Mouse (Mus musculus) bone marrow, adult 2 months (tissue): ENCODE results near the gene Gmds. TPM values are rescaled to one million over a fixed set of nuclear protein-coding genes. Genes with fewer than 3 reads are reported as not detected.

Experiments used
- H3K27ac ChIP-seq: fragments of 200-500 bp; 2 replicates; pipeline ENCODE4 v1.5.1; 2012; ENCODE audit warnings: low read depth, mild to moderate bottlenecking, control low read depth, inconsistent platforms, low read length; ENCODE audit not compliant: control insufficient read depth, poor library complexity, insufficient read depth
- H3K4me1 ChIP-seq: fragments of 200-500 bp; 2 replicates; pipeline ENCODE4 v1.6.1; 2011; ENCODE audit warnings: low read length; ENCODE audit not compliant: control insufficient read depth, insufficient read depth
- H3K4me3 ChIP-seq: fragments of 200-500 bp; replicated peaks from 2 replicates; pipeline ENCODE3; 2011; ENCODE audit warnings: mild to moderate bottlenecking, low read depth, low read length, control low read depth; ENCODE audit not compliant: control insufficient read depth
- CTCF ChIP-seq: fragments of 200-500 bp; IDR thresholded peaks from 2 replicates; pipeline ENCODE4 v1.5.1; 2011; ENCODE audit warnings: low read length, control low read depth; ENCODE audit not compliant: control insufficient read depth, insufficient read depth
- POLR2A ChIP-seq: fragments of 200-500 bp; IDR thresholded peaks from 2 replicates; pipeline ENCODE4 v1.6.1; 2011; ENCODE audit warnings: low read depth, mild to moderate bottlenecking, control low read depth, low read length, borderline replicate concordance; ENCODE audit not compliant: control insufficient read depth
- WGBS: fragments of 180-500 bp; shearing (Covaris S2); methylation state at CpG from one replicate; pipeline ENCODE4 v1.1.7; 2018; 5-methylcytosine and 5-hydroxymethylcytosine counted together
- polyA plus RNA-seq: library from polyadenylated mRNA; stranded (reverse); fragments of >200 nt; gene quantifications from 2 replicates; pipeline ENCODE4 v1.2.4, GENCODE M21; 2011; ENCODE audit warnings: low replicate concordance; ENCODE audit not compliant: missing spikeins, insufficient read depth, insufficient read length

Gmds gene
- polyA plus RNA-seq, 1 experiment = 4.8 TPM

- no peak for TF ChIP-seq POLR2A
- Histone ChIP-seq H3K4me1 (no peaks in the 10 kb centered on the region), H3K27ac (no peak overlapping the region), H3K4me3 (no peak overlapping the region)
- 21% methylated on average over 4 of the region's 4 CpGs for WGBS
These were observed 86.3 kb downstream of the Gmds start for GRCm38 (mm10) chr13:32252276-32252675.

- no peak for TF ChIP-seq CTCF
- no peak for TF ChIP-seq POLR2A
These were observed 96.3 kb downstream of the Gmds start for GRCm38 (mm10) chr13:32242200-32242599.

GRCm38 (mm10) chr13:32236269-32236678 lies 102.3 kb downstream of the Gmds start:
- no peaks in the 10 kb centered on the region for H3K4me1 ChIP-seq
- WGBS = 60% methylated on average over 3 of the region's 3 CpGs
- no peak for TF ChIP-seq POLR2A
- TF ChIP-seq CTCF = no peak
- no peak overlapping the region for H3K27ac ChIP-seq
- H3K4me3 ChIP-seq = no peak overlapping the region

More at GRCm38 (mm10) chr13:32242200-32242599, 96.3 kb downstream of the Gmds start:
- no peaks in the 10 kb centered on the region; the same call in 1 of the 2 replicates for H3K4me1 ChIP-seq
- H3K27ac ChIP-seq = no peak overlapping the region
- H3K4me3 ChIP-seq = no peak overlapping the region
- WGBS = 57% methylated on average over 4 of the region's 4 CpGs

- Histone ChIP-seq H3K27ac (no peak overlapping the region), H3K4me1 (no peaks in the 10 kb centered on the region), H3K4me3 (no peak overlapping the region)
- no peak for TF ChIP-seq CTCF
- no peak for TF ChIP-seq POLR2A
- WGBS = 62% methylated on average over 4 of the region's 4 CpGs
These were observed 103.5 kb downstream of the Gmds start for GRCm38 (mm10) chr13:32235046-32235445.

- H3K27ac ChIP-seq = no peak overlapping the region
- no peak for TF ChIP-seq POLR2A
- TF ChIP-seq CTCF = no peak
- no peak overlapping the region for H3K4me3 ChIP-seq
- no peaks in the 10 kb centered on the region for H3K4me1 ChIP-seq
- WGBS = 59% methylated on average over 9 of the region's 9 CpGs
These were observed 104.5 kb downstream of the Gmds start for GRCm38 (mm10) chr13:32234019-32234418.

- Histone ChIP-seq H3K27ac (no peak overlapping the region), H3K4me1 (no peaks in the 10 kb centered on the region), H3K4me3 (no peak overlapping the region)
- WGBS = 89% methylated on average over 5 of the region's 5 CpGs
- TF ChIP-seq CTCF (no peak), POLR2A (no peak)
These were observed 106.1 kb downstream of the Gmds start for GRCm38 (mm10) chr13:32232391-32232790.

- no peak overlapping the region for H3K4me3 ChIP-seq
- no peak overlapping the region for H3K27ac ChIP-seq
- WGBS = 82% methylated on average over 5 of the region's 5 CpGs
- H3K4me1 ChIP-seq = no peaks in the 10 kb centered on the region
- TF ChIP-seq POLR2A (no peak), CTCF (no peak)
These were observed 106.6 kb downstream of the Gmds start for GRCm38 (mm10) chr13:32231956-32232355.

GRCm38 (mm10) chr13:32227874-32228562 lies 110.5 kb downstream of the Gmds start:
- no peaks in the 10 kb centered on the region for H3K4me1 ChIP-seq
- 41% methylated on average over 6 of the region's 6 CpGs for WGBS

More at GRCm38 (mm10) chr13:32227874-32228562, 110.5 kb downstream of the Gmds start:
- no peak overlapping the region for H3K27ac ChIP-seq
- no peak overlapping the region for H3K4me3 ChIP-seq
- no peak for TF ChIP-seq CTCF
- TF ChIP-seq POLR2A = no peak
